Mouse (Mus musculus) forebrain, embryonic 10.5 days (tissue): ENCODE measurements around the gene Rnf214. TPM values are rescaled to one million over a fixed set of nuclear protein-coding genes. Genes with fewer than 3 reads are reported as not detected.

Source experiments
- DNase-seq: peaks from one replicate; pipeline ENCODE4 v3.0.0-alpha.2; 2017; ENCODE audit warnings: low spot score; ENCODE audit errors: extremely low spot score
- H3K27ac ChIP-seq: fragments of 300-500 bp; sonication (generic); 2 replicates; pipeline ENCODE4 v1.5.1; 2016; ENCODE audit warnings: mild to moderate bottlenecking
- H3K27me3 ChIP-seq: fragments of 300-500 bp; sonication (generic); 2 replicates; pipeline ENCODE4 v1.6.1; 2016; ENCODE audit warnings: mild to moderate bottlenecking; ENCODE audit not compliant: poor library complexity, severe bottlenecking
- H3K36me3 ChIP-seq: fragments of 300-500 bp; sonication (generic); replicated peaks from 2 replicates; pipeline ENCODE4 v1.6.1; 2016; ENCODE audit warnings: mild to moderate bottlenecking, moderate library complexity
- H3K4me1 ChIP-seq: fragments of 300-500 bp; sonication (generic); 2 replicates; pipeline ENCODE4 v1.6.1; 2016
- H3K4me3 ChIP-seq: fragments of 300-500 bp; sonication (generic); 2 replicates; pipeline ENCODE4 v1.5.1; 2016; ENCODE audit warnings: mild to moderate bottlenecking, moderate library complexity
- H3K9me3 ChIP-seq: fragments of 300-500 bp; sonication (generic); 2 replicates; pipeline ENCODE4 v1.6.1; 2016; ENCODE audit warnings: mild to moderate bottlenecking, moderate library complexity
- WGBS: fragments of 180-500 bp; shearing (Covaris S2); methylation state at CpG from one replicate; pipeline ENCODE4 v1.1.7; 2016; 5-methylcytosine and 5-hydroxymethylcytosine counted together
- polyA plus RNA-seq: library from polyadenylated mRNA; unstranded; fragments of >200 nt; fragmentation: Nextera tagmentation; extraction: Ambion mirVana; gene quantifications from 2 replicates; pipeline ENCODE4 v1.2.1, GENCODE M21; 2016

The Rnf214 gene
- polyA plus RNA-seq, 1 experiment from 2014 or later: 65.5 TPM

DNA sequence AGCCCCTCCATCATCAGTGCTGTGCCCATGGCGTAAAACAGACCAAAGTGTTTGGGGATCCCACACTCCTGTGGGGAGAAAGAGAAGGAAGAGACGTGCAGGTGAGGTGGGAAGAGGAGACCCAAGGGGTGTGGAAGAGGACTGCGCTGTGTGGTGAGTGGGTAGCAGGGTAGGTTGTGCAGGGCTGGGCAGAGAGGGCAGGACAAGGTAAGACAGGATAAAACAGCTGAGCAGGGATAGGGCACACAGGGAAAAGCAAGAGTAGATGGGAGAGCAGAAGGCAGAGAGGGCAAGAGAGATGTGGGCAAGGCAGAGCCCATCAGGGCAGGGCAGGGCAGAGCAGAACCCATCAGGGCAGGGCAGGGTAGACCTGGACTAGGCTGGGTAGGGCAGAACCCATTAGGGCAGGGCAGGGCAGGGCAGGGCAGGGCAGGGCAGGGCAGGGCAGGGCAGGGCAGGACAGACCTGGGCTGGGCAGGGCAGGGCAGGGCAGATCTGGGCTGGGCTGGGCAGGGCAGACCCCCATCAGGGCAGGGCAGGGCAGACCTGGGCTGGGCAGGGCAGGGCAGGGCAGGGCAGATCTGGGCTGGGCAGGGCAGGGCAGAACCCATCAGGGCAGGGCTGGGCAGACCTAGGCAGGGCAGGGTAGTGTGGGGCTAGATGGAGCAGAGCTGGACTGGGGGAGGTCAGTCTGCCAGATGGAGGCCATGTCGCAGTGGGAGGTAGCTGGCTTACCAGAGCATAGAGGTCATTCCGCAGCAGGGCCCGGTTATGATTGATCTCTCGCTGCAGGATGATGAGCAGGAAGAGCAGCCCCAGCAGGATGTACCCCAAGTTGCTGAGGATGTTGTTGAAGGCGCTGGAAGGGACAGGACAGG is 37.2 kb upstream of the Rnf214 start:
- Histone ChIP-seq H3K27me3 (no peaks in the 10 kb centered on the region), H3K4me1 (peaks cover 5% of the 10 kb centered on the region; the same call in 1 of the 2 replicates), H3K36me3 (peaks cover 92% of the 10 kb centered on the region), H3K4me3 (no peak overlapping the region), H3K9me3 (no peaks in the 10 kb centered on the region), H3K27ac (no peak overlapping the region)
- 91% methylated on average over 8 of the region's 8 CpGs for WGBS
- no peak for DNase-seq

- Histone ChIP-seq H3K9me3 (no peaks in the 10 kb centered on the region), H3K36me3 (peaks cover 94% of the 10 kb centered on the region), H3K4me1 (peaks cover 5% of the 10 kb centered on the region; the same call in 1 of the 2 replicates), H3K27me3 (no peaks in the 10 kb centered on the region), H3K27ac (no peak overlapping the region), H3K4me3 (no peak overlapping the region)
- DNase-seq: no peak
- 90% methylated on average over 8 of the region's 8 CpGs for WGBS
Observed at GRCm38 (mm10) chr9:45942916-45943315, 36.2 kb upstream of the Rnf214 start.

DNA sequence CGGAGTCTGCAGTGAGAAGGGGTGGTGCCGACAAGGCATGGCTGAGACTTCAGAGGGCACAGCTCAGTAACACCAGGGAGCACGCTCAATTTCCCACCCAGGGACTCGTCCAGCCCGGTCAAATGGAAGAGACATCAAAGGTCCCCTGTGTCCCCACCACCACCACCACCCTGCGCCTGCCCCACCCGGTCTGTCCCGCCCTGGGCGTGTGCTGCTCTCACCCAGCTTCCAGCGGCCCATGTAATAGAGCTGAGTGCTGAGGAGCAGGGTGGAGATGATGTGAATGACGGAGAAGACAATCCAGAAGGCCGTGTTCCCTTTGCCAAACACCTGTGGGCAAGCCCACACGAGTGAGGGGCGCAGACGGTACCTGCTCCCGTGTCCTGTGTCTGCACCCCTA is 35.8 kb upstream of the Rnf214 start:
- H3K9me3 ChIP-seq: no peaks in the 10 kb centered on the region
- H3K36me3 ChIP-seq: peaks cover 92% of the 10 kb centered on the region
- DNase-seq: no peak
- no peak overlapping the region for H3K27ac ChIP-seq
- WGBS: 92% methylated on average over 16 of the region's 16 CpGs
- no peak overlapping the region for H3K4me3 ChIP-seq
- H3K27me3 ChIP-seq: no peaks in the 10 kb centered on the region
- H3K4me1 ChIP-seq: peaks cover 5% of the 10 kb centered on the region; the same call in 1 of the 2 replicates

DNA sequence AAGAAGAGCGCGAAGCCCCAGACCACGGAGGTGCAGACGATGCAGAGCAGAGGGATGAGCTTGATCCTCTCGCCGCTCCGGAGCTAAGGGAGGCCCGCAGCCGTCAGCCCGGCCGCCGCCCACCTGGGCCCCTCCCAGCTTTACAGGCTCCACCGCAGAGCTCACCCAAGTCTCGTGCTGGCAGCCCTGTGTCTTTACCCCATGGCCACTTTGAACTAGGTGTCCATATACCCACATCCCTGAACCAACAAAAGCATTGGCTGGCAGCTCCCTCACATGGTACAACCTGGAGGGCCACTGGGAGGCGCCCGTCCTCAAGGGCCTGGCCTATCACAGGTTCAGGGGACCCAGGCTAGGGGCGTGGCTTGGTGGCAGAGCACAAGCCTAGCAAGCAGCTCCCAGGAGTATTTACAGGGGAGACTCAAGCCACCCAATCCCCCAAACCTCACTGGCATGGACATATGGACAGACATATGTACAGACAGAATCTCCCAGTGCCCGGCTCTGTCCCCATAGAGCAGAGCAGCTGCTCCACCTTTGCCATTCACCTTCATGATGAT is 34.7 kb upstream of the Rnf214 start:
- DNase-seq: no peak
- no peak overlapping the region for H3K27ac ChIP-seq
- H3K4me3 ChIP-seq: no peak overlapping the region
- peaks cover 6% of the 10 kb centered on the region for H3K4me1 ChIP-seq
- WGBS: 60% methylated on average over 18 of the region's 18 CpGs
- H3K36me3 ChIP-seq: peaks cover 83% of the 10 kb centered on the region
- H3K27me3 ChIP-seq: peaks cover under 1% of the 10 kb centered on the region; the same call in 1 of the 2 replicates
- H3K9me3 ChIP-seq: no peaks in the 10 kb centered on the region

DNA sequence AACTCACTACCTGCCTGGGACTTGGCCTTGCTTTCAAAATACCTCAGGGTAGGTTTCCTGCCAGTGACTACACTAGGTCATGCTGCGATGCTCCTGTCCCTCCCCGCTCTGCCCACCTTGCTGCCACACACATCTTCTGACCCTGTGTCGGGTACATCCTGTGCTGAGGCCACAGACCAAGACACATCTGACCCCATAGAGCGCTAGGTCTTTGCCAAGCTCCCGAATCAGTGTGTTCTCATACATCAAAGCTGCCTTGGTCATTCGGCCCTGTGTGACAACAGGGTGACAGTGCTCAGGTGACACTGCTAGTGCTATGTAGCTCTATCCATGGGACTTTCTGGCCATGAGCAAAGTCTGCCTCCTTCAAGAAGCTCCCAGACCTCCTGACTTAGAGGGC is 33.1 kb upstream of the Rnf214 start:
- 92% methylated on average over 6 of the region's 6 CpGs for WGBS
- H3K36me3 ChIP-seq: peaks cover 66% of the 10 kb centered on the region
- DNase-seq: no peak

GRCm38 (mm10) chr9:45938952-45939637 is 32.4 kb upstream of the Rnf214 start:
- DNase-seq: no peak
- H3K9me3 ChIP-seq: no peaks in the 10 kb centered on the region
- peaks cover 18% of the 10 kb centered on the region for H3K4me1 ChIP-seq
- H3K27me3 ChIP-seq: peaks cover 14% of the 10 kb centered on the region
- no peak overlapping the region for H3K4me3 ChIP-seq
- no peak overlapping the region for H3K27ac ChIP-seq
- 90% methylated on average over 15 of the region's 15 CpGs for WGBS
- H3K36me3 ChIP-seq: peaks cover 59% of the 10 kb centered on the region

More for the DNA sequence above, 33.1 kb upstream of the Rnf214 start:
- Histone ChIP-seq H3K9me3 (no peaks in the 10 kb centered on the region), H3K4me1 (peaks cover 18% of the 10 kb centered on the region), H3K27me3 (peaks cover 14% of the 10 kb centered on the region), H3K27ac (no peak overlapping the region), H3K4me3 (no peak overlapping the region)

- DNase-seq: no peak
- H3K27ac ChIP-seq: no peak overlapping the region
- peaks cover 49% of the 10 kb centered on the region for H3K36me3 ChIP-seq
- H3K9me3 ChIP-seq: no peaks in the 10 kb centered on the region
- WGBS: 94% methylated on average over 8 of the region's 8 CpGs
- H3K4me1 ChIP-seq: peaks cover 18% of the 10 kb centered on the region
- H3K27me3 ChIP-seq: peaks cover 14% of the 10 kb centered on the region
- no peak overlapping the region for H3K4me3 ChIP-seq
Observed at GRCm38 (mm10) chr9:45938088-45938487, 31.4 kb upstream of the Rnf214 start.

GRCm38 (mm10) chr9:45936883-45937282 is 30.2 kb upstream of the Rnf214 start:
- H3K27me3 ChIP-seq: peaks cover 14% of the 10 kb centered on the region
- 26% methylated on average over 3 of the region's 3 CpGs for WGBS
- peaks cover 18% of the 10 kb centered on the region for H3K4me1 ChIP-seq
- H3K9me3 ChIP-seq: no peaks in the 10 kb centered on the region
- H3K4me3 ChIP-seq: no peak overlapping the region
- peak; percentile 49 for DNase-seq
- peaks cover 37% of the 10 kb centered on the region for H3K36me3 ChIP-seq
- H3K27ac ChIP-seq: no peak overlapping the region; the same call in 1 of the 2 replicates

GRCm38 (mm10) chr9:45935628-45936210 is 29.0 kb upstream of the Rnf214 start, which contains the start of gene Tagln:
Gene Tagln (minus strand): TSS chr9:45936058.
- Histone ChIP-seq H3K4me3 (peak within 1 kb of the TSS; percentile 36), H3K36me3 (peaks cover 35% of the 10 kb centered on the region), H3K27me3 (peaks cover 14% of the 10 kb centered on the region), H3K27ac (peak within 1 kb of the TSS; percentile 67), H3K4me1 (peaks cover 13% of the 10 kb centered on the region), H3K9me3 (no peaks in the 10 kb centered on the region)
- DNase-seq: peak; percentile 23
- WGBS: 8% methylated on average over 21 of the region's 21 CpGs

DNA sequence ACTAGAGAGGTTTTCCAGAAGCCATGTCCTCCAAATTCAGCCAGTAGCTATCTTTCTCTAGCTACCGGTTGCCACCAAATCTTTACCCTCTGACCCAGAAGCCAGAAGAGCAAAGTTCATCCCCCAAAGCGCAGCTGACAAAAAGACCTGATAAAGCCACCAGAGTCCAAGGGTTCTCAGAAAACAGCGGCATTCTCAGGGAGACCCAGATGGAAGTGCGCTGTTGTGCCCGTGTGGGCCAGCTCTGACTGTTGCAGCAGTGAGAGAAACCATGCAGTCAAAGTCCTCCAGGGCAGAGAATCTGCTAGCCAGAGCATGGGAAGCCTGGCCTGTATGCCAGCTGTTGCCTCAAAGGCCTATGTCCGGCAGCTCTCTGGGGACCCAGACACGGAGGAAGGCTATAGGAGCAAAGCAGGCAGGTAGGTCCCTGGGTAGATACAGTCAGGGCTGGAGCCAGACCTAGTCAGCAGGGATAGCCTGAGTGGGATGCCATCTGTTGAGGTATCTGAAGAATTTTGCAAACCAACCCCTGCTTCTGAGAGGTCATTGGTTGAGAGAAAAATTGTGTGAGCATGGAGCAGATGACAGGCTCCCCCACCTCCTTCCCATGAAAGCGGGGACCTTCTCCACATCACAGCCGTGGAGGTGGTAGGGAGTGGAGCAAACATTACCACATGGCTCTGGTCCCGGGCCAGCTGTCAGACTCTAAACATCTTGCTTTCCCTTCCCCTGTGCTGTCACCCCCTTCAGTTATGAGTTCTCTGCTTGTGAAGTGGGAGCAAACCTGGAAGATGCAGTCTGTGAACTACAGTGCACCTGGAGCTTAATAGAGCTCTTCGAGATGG is 26.1 kb upstream of the Rnf214 start:
- peaks cover 37% of the 10 kb centered on the region for H3K36me3 ChIP-seq
- H3K27me3 ChIP-seq: peaks cover 14% of the 10 kb centered on the region
- no peak overlapping the region for H3K27ac ChIP-seq
- 85% methylated on average over 11 of the region's 11 CpGs for WGBS
- no peak overlapping the region for H3K4me3 ChIP-seq
- no peaks in the 10 kb centered on the region for H3K9me3 ChIP-seq
- DNase-seq: no peak
- H3K4me1 ChIP-seq: peaks cover 13% of the 10 kb centered on the region

GRCm38 (mm10) chr9:45931958-45932357 is 25.2 kb upstream of the Rnf214 start:
- H3K4me3 ChIP-seq: no peak overlapping the region
- 70% methylated on average over 1 of the region's 1 CpGs for WGBS
- DNase-seq: no peak
- peaks cover 43% of the 10 kb centered on the region for H3K36me3 ChIP-seq
- H3K4me1 ChIP-seq: peaks cover 13% of the 10 kb centered on the region
- H3K27me3 ChIP-seq: peaks cover 14% of the 10 kb centered on the region
- H3K27ac ChIP-seq: no peak overlapping the region
- no peaks in the 10 kb centered on the region for H3K9me3 ChIP-seq

GRCm38 (mm10) chr9:45929285-45929684 is 22.6 kb upstream of the Rnf214 start:
- H3K27me3 ChIP-seq: no peaks in the 10 kb centered on the region
- H3K4me3 ChIP-seq: no peak overlapping the region
- DNase-seq: no peak
- peaks cover 59% of the 10 kb centered on the region for H3K36me3 ChIP-seq
- no peak overlapping the region for H3K27ac ChIP-seq
- H3K4me1 ChIP-seq: no peaks in the 10 kb centered on the region
- no peaks in the 10 kb centered on the region for H3K9me3 ChIP-seq
- 88% methylated on average over 5 of the region's 5 CpGs for WGBS
